Mouse (Mus musculus) 3T3-L1 (cell line): Measurements from ENCODE around the gene Drd1.

Experiments used
- DNase-seq: peaks from one replicate; pipeline ENCODE4 v3.0.0-alpha.2; 2015; ENCODE audit warnings: low read depth, low spot score

Drd1 gene

DNA sequence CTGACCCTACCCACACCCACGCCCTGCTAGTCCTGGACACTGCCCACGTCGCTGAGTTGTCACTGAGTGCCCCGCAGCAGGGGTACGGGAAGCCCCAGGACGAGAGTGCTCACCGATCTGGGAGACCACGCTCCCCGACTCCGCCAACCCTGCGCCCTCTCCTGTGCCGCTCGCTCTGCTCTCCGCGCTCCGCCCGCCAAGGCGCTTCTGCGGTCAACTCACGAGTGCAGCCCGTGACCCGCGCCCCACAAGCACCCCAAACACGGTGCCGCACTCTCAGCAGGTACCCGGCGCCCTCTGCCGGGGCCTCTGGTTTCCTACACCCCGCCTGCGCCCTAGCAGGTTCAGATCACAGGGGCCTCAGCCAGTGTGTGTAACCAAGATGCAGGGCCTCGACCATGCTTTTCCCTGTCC is at the start of gene Drd1:
Gene Drd1, minus strand, starts transcription at position 258 of the 414 bp plus-strand sequence.
- DNase-seq: peak; percentile 20

- DNase-seq: peak; percentile 20
These were observed 48.4 kb upstream of the Drd1 start for GRCm38 (mm10) chr13:54103866-54104265.

- no peak for DNase-seq
These were observed 47.8 kb upstream of the Drd1 start for GRCm38 (mm10) chr13:54103271-54103670.

- DNase-seq: peak; percentile 62
These were observed 46.6 kb upstream of the Drd1 start for GRCm38 (mm10) chr13:54102061-54102460.

GRCm38 (mm10) chr13:54101031-54101820 is 45.7 kb upstream of the Drd1 start:
- DNase-seq: peak; percentile 98

DNA sequence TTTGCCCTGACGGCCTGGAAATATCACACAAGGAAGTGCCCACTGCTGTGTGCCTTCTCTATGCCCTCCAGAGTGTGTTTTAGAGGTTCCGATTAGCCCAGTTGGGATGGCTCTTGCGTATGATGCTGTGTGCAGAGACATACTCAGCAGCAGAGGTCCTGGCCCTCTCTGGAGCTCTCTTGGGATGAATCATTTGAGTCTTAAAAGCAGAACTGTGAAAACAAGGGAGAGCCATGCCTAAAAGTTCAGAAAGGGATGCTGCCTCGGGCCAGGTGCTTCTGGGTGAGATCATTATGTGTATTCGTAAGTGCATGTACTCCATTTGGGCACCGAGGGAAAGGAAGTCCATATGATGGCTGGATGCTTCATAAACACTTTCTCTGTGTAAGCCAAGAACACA is 42.3 kb upstream of the Drd1 start:
- DNase-seq: no peak

- no peak for DNase-seq
These were observed 41.7 kb upstream of the Drd1 start for GRCm38 (mm10) chr13:54097227-54097626.

DNA sequence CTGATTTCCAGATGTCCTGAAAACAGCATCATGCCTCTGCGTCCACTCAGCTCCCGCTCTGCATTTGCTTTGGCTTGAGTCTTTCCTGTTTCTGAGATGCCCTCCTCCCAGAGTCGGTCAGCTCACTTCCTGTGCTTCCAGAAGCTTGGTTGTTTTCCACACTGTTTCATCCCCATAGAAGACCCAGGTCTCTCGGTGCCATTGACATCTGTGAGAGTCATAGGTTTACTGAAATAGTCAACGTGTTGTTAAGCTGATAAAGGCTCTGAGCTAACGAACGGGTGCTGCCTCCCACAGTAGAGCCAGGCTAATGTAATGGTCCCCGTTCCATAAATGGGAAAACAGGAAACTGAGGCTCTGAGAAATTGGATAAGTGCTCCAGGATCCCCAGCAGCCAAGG is 40.2 kb upstream of the Drd1 start:
- DNase-seq: no peak

DNA sequence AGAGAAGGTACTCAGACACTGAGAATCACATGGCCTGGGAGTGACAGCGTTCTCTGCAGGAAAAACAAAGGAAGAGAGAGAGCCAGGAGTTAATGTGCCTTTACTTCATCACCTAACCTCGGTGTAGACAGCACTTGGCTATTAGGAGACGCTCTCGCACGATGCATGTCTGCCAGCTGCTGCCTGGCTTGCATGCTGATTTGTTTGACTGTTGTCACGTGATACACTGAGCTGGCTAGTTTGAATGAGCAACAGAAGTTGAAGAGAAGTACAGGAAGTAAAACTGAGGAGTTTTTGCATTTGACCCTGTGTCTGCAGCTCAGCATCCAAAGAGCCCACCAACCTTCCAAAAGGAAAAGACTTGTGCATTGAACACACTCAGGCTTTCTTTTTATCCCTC is 39.5 kb upstream of the Drd1 start:
- no peak for DNase-seq

DNA sequence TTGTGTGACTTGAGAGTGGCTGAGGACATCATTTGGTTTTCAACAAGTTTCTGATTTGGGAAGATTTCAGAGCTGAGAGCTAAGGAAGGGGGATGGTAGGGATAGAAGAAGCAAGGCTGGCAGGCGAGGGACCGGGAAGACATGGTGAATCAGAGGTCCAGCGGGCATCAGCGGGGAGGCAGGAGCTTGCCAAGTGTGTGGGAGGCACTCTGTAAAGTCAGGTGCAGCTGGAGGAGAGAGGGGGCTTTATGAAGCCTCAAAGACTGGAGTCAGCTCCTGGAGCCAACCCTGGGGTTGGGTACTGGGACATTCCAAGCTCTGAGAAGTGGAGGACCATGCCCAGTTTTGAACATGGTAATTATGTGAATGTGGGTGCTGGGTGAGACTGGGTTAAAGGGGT is 38.8 kb upstream of the Drd1 start:
- DNase-seq: no peak

- no peak for DNase-seq
These were observed 36.2 kb upstream of the Drd1 start for GRCm38 (mm10) chr13:54091719-54092118.

DNA sequence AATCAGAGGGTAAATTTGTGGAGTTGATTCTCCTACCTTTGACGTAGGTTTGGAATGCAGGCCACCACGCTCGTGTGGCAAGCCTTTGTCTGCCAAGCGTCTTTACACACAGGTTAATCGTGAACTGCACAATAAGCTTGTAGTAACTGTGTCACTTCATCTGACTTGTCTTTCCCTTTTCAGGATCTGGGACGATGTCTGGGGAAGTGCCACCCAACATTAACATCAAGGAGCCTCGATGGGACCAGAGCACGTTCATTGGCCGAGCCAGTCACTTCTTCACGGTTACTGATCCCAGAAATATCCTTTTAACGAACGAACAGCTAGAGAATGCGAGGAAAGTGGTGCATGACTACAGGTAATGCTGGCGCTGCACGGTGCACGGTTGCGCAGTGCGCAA is 29.8 kb upstream of the Drd1 start:
- no peak for DNase-seq

GRCm38 (mm10) chr13:54084826-54085225 is 29.3 kb upstream of the Drd1 start:
- no peak for DNase-seq

DNA sequence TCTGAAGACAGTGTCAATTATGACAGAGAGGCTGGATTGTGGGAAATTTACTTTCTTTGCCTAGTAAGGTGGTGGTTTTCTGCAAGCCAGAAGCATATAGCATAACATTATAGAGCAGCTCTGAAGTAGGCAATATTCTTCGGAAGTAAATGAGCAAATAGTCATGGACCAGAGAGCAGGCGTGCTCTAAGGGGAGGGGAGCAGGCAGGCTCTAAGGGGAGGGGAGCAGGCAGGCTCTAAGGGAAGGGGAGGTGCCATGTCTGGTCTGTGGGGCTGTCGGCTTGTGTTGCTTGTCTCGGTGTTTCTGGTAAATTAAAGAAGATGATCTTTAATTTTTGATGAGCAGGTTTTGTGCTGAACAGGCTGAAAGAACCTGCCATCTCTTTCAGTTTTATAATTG is 28.7 kb upstream of the Drd1 start:
- no peak for DNase-seq

DNA sequence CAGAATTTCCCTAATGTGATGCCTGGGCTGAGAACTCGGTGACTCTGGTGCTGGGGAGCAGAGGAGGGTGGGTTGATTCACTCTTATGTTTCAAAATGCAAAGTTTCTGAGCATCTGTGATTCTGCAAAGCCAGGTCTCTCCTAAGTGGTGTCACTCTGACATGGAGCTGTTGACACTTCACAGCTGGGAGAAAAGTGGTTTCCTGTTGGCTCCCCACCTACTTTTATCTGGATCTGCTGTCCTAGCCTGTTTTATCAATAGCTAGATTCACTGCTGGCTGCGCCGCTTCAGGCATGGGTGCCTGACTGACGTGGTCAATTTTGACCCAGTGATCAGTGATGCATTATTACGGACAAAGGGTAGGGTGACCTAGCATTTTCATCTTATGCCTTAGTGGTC is 27.4 kb upstream of the Drd1 start:
- no peak for DNase-seq

- no peak for DNase-seq
These were observed 25.3 kb upstream of the Drd1 start for GRCm38 (mm10) chr13:54080785-54081184.

DNA sequence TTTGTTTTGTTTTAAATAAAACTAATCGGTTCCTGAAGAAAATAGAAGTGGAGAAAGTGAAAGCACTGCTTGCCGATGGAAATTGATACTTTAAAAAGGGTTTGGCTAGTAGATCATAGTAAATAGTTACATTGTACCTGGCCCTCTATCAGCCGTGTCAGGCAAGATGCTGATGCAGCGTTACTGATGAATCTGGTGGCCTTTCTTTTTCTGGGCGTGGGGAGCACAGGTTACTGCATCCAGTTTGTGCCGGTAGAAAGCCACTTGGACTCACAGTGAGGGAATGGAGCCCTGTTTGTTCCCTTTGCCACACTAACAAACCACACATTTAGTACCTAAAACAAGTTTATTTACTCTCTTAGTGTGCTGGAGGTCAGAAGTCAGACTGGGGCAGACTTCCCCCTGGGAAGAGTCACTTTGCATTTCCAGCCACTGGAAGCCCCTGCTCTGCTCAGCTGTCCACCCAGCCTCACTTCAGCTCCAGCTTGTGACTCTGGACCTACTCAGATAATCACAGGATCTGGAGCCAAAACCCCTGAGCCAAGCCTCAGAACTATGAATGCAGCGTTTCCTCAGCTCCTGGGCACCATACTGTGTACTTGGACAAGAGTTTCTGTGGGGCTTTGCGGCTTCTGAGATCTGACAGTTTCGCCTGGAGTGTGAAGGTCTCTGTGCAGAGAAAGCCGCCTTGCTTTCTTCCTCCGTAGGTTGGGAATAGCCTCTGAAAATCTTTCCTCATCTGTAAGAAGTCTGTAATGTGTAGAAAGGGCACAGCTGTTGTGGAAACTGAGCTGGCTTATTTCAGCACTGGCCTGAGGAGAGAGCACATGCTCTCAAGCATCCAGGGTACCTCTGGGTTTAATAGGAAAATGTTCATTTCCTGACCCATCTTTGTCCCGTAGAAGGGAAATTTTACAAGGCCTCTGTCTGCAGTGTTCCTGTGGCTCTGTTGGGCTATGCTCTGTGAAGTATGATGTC is 24.6 kb upstream of the Drd1 start:
- DNase-seq: no peak

- no peak for DNase-seq
These were observed 22.1 kb upstream of the Drd1 start for GRCm38 (mm10) chr13:54077470-54078174.

- no peak for DNase-seq
These were observed 21.4 kb upstream of the Drd1 start for GRCm38 (mm10) chr13:54076762-54077460.

DNA sequence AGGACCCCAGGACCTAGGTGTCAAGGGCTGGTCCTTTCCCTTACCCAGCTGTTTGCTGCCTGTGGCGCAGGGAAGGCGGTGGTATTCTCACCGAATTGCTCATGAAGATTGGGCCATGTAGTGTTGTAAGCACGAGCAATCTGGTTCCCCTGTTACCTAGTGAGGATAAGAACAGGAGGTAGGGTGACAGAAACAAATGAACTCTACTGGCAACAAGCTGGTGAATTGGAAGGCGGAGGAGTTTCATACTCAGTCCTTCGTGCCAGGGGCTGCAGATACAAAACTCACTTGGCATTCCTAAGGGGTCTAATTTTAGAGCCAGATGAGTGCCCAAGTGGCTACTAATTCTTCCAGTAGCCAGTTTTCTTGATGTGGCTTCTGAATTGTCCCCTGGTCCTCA is 20.5 kb upstream of the Drd1 start:
- DNase-seq: no peak

DNA sequence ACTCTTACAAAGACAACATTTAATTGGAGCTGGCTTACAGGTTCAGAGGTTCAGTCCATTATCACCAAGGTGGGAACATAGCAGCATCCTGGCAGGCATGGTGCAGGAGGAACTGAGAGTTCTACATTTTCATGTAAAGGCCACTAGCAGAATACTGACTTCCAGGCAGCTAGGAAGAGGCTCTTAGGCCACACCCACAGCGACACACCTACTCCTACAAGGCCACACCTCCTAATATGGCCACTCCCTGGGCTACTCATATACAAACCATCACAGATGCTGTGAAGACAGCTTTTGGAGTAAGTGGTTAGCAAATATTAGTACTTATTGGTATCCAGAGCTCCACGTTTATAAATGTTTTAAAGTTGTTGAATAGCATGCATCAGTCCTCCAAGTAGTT is 19.9 kb upstream of the Drd1 start:
- DNase-seq: peak; percentile 39
